Mouse (Mus musculus): ENCODE results near the gene Rbm17. TPM values are rescaled to one million over a fixed set of nuclear protein-coding genes. Genes with fewer than 3 reads are reported as not detected.
"Not testable (repeated sequence)": the region's sequence is repeated elsewhere in the genome, so short reads cannot be mapped to it uniquely, and the experiment has no call there.

The Rbm17 gene
- polyA plus RNA-seq, 1 experiment from 2014 or later: 154 TPM

DNA sequence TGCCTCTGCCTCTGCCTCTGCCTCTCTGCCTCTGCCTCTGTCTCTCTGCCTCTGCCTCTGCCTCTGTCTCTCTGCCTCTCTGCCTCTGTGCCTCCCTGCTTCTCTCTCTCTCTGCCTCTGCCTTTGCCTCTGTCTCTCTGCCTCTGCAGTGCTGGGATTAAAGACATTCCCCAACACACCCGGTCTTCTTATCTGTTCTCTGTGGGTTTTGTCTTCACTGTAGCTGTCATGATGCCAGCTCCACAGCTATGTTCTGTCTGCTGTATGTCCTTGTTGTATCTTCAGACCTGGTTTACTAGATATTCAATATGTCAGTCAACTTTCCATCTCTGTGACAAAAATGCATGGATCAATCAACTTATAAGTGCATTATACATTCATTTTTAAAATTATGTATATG is 62.4 kb downstream of the Rbm17 start:
- H3K9me3 ChIP-seq (replicated peaks); H3K9ac ChIP-seq; ATAC-seq (replicated peaks; ENCODE audit: low FRiP score); H3K36me3 ChIP-seq; H3K27ac ChIP-seq; H3K4me1 ChIP-seq; H3K4me3 ChIP-seq (replicated peaks); H3K4me2 ChIP-seq; H3K27me3 ChIP-seq: not testable (repeated sequence)
- WGBS: 61% methylated on average over 1 of the region's 1 CpGs

DNA sequence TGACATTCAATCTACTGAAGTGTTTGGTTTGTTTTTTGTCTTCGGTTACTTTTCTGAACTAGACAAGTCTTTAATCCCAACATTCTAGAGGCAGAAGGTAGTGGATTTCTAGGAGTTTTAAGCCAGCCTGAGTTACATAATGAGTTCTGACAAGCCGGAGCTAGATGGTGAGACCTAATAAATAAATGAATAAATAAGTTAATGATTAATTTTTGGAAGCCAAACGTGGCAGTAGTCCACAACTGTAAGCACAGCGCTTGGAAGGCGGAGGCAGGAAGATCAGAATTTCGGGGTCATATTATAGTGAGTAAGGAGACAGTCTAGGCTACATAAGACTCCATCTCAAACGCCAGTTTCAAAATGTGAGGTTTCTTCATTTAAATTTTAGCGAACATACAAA is 68.0 kb downstream of the Rbm17 start:
- ATAC-seq (replicated peaks; ENCODE audit: low FRiP score): no peak; the same call in 1 of the 2 replicates
- 0 out of 2 replicates have a peak overlapping the region, but pooled peaks have one; percentile 46 for H3K27ac ChIP-seq
- H3K36me3 ChIP-seq: no peaks in the 10 kb centered on the region
- H3K4me2 ChIP-seq: peak overlapping the region; percentile 80
- 61% methylated on average over 8 of the region's 8 CpGs for WGBS
- H3K27me3 ChIP-seq: no peaks in the 10 kb centered on the region
- H3K9ac ChIP-seq: no peak overlapping the region
- H3K9me3 ChIP-seq (replicated peaks): no peaks in the 10 kb centered on the region
- H3K4me3 ChIP-seq (replicated peaks): peak overlapping the region; percentile 54
- peaks cover 9% of the 10 kb centered on the region; the same call in 1 of the 2 replicates for H3K4me1 ChIP-seq

Other genes with a start within 250 kb of the Rbm17 start
- 13.2 and 13.9 TPM in 2 replicates for gene Pfkfb3, start 50.1 kb downstream of the Rbm17 start, polyA plus RNA-seq (2015; fragmentation: Nextera tagmentation; extraction: Ambion mirVana)
- gene Gm17490, start 22.1 kb upstream of the Rbm17 start, polyA plus RNA-seq (2015; fragmentation: Nextera tagmentation; extraction: Ambion mirVana): not detected in 2 replicates
- not detected in 2 replicates for gene Il2ra, start 38.7 kb upstream of the Rbm17 start, polyA plus RNA-seq (2015; fragmentation: Nextera tagmentation; extraction: Ambion mirVana)
- gene Il15ra, start 101.1 kb upstream of the Rbm17 start, polyA plus RNA-seq (2015; fragmentation: Nextera tagmentation; extraction: Ambion mirVana): 2.1 and 2.2 TPM in 2 replicates
- gene Fbh1, start 173.4 kb upstream of the Rbm17 start, polyA plus RNA-seq (2015; fragmentation: Nextera tagmentation; extraction: Ambion mirVana): 127 and 130 TPM in 2 replicates
- 49.8 and 52.1 TPM in 2 replicates for gene Ankrd16, start 173.7 kb upstream of the Rbm17 start, polyA plus RNA-seq (2015; fragmentation: Nextera tagmentation; extraction: Ambion mirVana)